Mouse (Mus musculus) embryo, embryonic 9.5 days (tissue): ENCODE results near the gene Arhgef2.
A peak's percentile ranks its signal among the peaks of the same experiment; 100 is the strongest.

Experiments used
- DNase-seq: peaks from one replicate; pipeline ENCODE4 v3.0.0-alpha.2; 2017; ENCODE audit errors: extremely low spot score

The Arhgef2 gene

GRCm38 (mm10) chr3:88620992-88621536, 15.3 kb downstream of the Arhgef2 start:
- DNase-seq, result peak; percentile 91

- peak; percentile 82 for DNase-seq
Observed at GRCm38 (mm10) chr3:88621537-88622112, 15.9 kb downstream of the Arhgef2 start.

DNA sequence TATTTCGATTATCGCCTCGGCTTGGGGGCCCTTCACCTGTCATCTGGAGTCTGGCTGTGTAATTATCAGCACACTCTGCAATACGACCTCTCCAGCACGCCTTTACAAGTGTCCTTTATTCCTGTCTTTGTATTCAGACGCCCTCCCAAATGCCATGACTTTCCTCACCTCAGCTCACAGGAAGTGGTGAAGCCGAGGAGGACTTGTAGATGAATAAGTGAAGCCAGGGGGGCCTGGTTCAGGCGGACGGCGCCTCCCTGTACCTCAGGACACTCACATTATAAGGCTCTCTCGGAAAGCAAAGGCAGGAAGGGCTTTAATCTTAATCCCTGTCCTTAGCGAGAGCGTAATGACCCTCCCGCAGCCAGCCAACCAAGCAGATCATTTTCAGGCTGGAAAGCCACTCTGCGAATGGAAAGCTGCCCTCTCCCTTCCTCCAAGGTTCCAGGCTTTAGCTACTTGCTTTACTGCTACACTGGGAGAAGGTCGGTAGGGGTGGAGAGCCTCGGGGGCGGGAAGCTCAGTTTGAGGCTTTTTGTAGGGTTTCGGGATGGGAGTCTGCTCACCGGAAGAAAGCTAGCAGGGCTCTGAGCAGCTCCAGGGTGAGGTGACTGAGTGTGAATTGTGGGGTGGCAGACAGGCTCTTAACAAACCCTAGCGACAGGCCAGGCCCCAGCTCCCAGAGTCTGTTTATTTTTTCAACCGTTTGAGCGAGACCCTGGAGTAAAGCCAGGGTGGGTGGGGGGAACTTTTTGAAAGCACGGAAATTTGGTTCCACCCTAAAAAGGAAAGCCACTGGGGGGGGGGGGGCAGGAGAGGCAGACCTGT, 16.6 kb downstream of the Arhgef2 start:
- no peak for DNase-seq

- DNase-seq, result peak; percentile 42
Observed at GRCm38 (mm10) chr3:88622941-88623345, 17.2 kb downstream of the Arhgef2 start.

DNA sequence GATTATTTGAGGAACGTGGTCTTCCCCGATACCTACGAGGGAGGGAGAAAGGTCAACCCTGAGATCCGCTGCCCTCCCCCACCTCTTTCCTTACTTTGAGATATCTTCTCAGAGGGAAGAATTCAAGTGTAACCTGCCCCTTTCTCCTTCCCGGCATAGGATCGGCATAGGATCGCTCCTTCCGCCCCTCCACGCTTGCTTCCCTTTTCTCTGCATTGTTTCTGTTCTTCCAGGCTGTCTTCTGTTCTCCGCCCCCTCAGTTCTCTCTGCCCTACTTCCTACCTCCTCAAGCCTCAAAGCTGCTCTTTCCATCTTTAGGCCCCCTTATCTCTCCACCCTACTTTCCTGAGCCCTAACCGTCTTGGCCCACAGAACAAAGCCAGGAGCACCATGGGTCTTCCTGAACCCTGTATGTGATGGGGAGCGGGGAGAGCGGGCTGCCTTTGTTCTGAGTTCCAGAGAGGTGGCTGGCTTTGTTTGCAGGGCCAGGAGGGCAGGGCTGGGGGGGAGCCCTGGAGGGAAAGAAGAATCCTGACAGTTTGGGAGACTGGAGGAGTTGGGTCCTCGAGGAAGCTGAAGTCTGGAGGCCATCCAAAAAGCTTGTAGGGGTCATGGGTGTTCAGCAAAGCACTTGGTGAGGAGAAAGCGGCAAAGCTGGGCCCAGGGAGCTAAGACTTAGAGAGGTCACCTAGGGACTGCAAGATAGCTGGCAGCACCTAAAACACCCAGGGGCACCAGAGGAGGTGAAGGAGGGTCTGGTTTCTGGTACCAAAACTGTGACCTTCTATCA, 17.8 kb downstream of the Arhgef2 start:
- peak; percentile 58 for DNase-seq

- DNase-seq, result no peak
Observed at GRCm38 (mm10) chr3:88624324-88624723, 18.6 kb downstream of the Arhgef2 start.

DNA sequence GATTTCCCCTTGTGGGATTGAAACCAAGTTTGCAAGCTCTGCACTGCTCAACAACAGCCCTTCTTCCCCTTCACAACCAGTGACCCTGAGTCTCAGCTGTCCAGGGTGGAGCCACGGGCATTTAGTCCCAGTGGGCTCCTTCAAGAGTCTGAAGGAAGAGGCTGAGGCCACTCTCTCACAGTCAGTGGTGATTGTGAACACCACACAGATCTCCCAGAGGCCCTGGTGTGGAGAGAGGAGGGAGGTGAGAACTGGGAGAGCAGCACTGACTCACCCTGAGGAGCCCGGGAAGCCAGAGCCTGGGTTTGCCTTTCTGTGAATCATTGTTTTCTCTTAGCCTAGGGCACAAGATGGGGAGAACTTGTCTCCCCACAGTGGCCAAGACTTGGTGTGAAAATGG, 19.2 kb downstream of the Arhgef2 start:
- DNase-seq, result no peak

GRCm38 (mm10) chr3:88625531-88625930, 19.8 kb downstream of the Arhgef2 start:
- DNase-seq, result no peak

DNA sequence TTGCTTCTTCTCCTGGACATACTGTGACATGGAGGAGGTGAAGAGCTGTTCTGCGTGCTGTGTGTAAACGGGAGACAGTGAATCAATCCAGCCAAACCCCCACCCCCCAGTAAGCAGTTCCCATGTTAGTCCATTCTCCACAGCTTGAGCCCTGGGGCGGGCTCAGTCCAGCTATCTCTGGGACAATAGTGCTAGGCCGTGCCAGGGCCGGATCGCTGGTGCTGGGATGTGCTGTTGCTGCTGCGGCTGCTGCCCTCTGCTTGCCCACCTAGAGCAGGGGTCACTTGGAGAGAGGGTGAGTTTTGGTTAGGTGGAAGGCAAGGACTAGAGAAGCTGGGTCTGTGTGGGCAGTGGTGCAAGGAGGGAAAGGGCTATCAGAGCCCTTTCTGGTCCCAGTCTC, 20.6 kb downstream of the Arhgef2 start:
- no peak for DNase-seq

GRCm38 (mm10) chr3:88627114-88627513, 21.3 kb downstream of the Arhgef2 start:
- DNase-seq, result no peak

DNA sequence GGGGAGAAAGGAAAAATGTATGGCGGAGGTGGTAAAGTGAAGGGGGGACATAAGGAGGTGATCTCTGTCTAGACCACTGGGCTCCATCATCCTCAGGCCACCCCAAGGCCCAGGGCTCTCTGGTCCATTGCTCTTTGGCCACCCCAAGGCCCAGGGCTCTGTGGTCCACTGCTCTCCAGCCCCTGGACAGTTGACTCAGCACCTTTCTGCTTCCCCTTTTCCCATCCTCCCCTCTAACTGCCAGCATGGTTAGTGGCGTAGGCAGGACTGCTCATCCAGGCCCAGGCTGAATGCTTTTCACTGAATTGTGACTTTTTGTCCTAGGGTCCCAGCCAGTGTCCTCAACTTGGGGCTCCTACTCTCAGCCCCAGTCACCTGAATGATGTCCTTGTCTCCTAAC, 21.8 kb downstream of the Arhgef2 start:
- no peak for DNase-seq

DNA sequence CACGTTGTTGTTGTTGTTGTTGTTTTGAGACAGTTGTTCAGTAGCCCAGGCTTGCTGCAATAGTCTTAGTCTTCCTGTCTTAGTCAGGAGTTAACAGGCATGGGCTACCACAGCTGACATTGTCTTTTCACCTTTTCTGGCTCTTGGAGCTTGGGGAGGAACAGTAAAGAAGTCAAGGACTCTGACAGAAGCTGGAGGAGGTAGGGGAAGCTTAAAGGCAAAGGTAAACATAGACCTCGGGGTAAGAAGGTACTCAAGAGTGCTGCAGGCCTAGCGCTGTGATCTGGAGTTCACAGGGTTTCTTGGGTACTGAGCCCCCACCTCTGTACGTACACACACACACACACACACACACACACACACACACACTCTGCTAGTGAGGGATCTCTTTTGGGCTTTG, 23.0 kb downstream of the Arhgef2 start:
- no peak for DNase-seq

DNA sequence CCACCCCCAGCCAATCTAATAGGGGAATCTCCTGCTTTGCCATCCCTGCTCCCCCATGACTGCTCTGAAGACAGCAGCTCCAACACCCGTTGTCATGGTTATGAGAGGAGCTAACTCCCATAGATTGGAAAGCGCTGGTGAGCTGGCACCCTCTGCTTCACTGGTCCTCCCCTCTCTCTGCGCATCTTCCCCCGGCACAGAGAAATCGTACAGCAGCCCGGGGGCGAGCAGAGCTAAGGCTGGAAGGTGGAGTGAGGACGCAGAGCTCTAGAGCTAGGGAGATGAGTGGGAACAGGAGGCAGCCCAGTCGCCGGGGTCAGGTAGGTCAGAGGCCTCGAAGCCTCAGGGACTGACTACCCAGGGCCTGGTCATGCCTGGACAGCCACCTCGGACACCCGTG, 23.5 kb downstream of the Arhgef2 start:
- no peak for DNase-seq

GRCm38 (mm10) chr3:88630018-88630417, 24.3 kb downstream of the Arhgef2 start:
- DNase-seq, result no peak

DNA sequence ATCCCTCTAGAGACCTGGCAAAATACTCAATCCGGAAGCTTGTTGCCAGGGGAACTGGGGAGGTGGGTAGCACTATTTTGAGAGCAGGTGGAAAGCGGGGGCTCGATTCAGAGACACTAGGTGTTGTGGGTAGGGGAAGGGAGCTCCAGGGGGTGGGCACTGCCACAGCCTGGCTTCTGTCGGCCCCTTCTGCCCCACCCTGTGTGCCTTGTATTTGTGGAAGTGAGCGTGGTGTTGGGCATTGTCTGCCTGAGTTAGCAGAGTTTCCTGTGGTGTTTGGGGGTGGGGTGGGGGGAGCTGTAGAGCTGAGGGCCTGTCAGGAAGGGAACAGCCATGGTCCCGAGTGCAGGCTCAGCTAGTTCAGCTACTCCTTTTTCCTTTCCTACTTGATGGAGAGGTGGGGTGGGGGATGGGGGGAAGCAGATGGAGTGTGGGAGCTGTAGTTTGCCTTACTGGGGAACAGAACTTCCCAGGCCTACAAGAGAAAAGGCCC, 25.1 kb downstream of the Arhgef2 start:
- DNase-seq, result no peak

DNA sequence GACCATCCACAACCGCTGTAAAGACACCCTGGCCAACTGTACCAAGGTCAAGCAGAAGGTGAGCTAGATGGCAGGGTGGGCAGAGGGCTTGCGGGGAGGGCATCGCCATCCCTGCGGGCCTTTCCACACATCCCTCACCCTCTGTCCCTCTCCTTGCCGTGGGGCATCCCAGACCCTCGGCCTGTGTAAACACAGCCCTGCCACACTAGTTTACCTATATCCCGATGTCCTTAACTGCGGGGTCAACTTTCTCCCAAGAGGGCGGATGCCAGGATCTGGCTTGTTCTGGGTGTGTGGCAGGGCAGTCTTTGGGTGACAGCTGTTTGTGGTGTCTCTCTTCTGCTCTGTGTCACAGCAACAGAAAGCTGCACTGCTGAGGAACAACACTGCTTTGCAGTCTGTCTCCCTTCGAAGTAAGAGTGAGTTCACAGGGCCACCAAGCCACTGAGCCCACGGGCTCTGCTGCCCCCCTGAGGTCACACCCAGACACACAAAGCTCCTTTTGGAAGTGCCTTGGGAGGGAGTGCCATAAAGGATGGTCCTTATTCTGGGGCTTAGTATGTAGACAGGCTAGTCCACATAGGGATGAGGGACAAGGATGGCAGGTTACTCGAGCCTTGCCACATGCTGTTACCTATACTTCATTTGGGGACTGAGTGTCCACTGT, 26.3 kb downstream of the Arhgef2 start:
- no peak for DNase-seq

DNA sequence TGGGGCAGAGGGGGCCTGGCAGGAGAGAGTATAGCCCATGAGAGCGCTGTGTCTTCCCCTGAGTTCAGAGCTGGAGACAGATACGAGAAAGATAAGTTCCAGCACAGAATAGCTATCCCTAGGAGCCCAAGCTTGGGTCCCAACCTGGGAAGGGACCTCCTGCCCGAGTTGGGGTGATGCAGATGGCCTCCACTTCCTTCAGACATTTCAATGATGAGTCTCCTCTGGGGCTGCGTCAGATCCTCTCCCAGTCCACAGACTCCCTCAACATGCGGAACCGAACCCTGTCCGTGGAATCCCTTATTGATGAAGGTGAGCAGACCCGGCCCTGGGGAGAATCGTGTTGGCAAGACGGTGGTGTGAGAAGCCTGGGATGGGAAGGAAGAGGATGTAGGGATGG, 27.3 kb downstream of the Arhgef2 start:
- DNase-seq, result no peak

GRCm38 (mm10) chr3:88635506-88636275, 29.9 kb downstream of the Arhgef2 start:
- DNase-seq, result no peak

DNA sequence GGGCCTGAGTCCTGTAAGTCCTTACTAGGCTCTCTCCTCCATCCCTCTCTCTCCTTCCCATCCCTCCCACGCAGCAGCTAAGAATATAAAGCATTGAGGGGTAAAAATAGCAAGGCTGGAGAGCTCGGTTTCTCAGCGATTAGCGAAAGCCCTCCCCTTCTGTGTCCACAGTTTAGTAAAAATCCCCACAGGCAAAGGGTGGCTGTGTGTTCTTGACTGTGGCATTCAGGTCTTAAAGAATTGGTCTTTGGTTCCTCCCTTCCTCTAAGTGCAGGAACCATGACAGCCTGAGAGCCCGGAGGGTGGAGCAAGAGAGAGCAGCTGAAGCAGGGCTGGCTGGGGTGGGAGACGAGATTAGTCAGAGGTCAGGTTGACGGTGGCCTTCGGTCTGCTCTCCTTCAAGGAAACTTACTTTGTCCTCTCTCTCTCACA, 30.8 kb downstream of the Arhgef2 start:
- DNase-seq, result no peak

GRCm38 (mm10) chr3:88637134-88637533, 31.4 kb downstream of the Arhgef2 start:
- no peak for DNase-seq

- DNase-seq, result no peak
Observed at GRCm38 (mm10) chr3:88639239-88639638, 33.5 kb downstream of the Arhgef2 start.
